Mouse (Mus musculus) heart, adult 2 months (tissue): ENCODE results near the gene Sash1.
A peak's percentile ranks its signal among the peaks of the same experiment; 100 is the strongest.

Source experiments
- CTCF ChIP-seq: fragments of 200-600 bp; IDR thresholded peaks from 2 replicates; pipeline ENCODE4 v1.8.1; 2022; ENCODE audit warnings: antibody characterized with exemption, mild to moderate bottlenecking, moderate library complexity
- EP300 ChIP-seq: fragments of 200-500 bp; IDR thresholded peaks from 2 replicates; pipeline ENCODE4 v1.6.1; 2011; ENCODE audit warnings: low read depth, low read length, control low read depth; ENCODE audit not compliant: insufficient read depth
- POLR2A ChIP-seq: fragments of 200-500 bp; IDR thresholded peaks from 2 replicates; pipeline ENCODE4 v1.6.1; 2011; ENCODE audit warnings: mild to moderate bottlenecking, low read depth, low read length, control low read depth; ENCODE audit not compliant: insufficient read depth

DNA sequence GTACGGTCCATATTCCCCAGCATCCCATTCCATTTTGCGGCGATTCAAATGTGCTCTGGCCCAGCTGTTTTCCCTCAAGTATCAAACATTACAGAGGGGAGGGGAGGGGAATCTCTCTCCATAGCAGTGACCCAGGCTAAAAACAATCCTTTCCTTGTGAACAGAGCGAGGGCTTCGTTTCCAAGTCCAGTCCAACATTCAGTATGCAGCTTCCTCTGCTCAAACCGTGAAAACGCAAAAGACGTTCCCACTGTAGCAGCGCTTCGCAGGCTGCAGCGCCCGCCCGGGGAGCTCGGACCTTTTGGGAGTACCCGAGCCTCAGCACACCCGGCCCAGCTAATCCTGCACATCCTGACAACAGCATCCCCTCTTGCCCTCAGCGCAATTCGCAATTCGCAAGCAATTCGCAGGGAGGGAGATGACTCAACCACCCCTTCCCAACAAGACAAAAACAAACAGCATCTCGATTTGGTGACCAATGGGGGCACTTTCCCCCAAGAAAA is 128.4 kb downstream of the Sash1 start:
- TF ChIP-seq CTCF (no peak), EP300 (no peak), POLR2A (0 out of 2 replicates have a peak, but pooled peaks have one; percentile 4)
